Mouse (Mus musculus): ENCODE data around the gene Naga. TPM values are rescaled to one million over a fixed set of nuclear protein-coding genes. Genes with fewer than 3 reads are reported as not detected.
A peak's percentile ranks its signal among the peaks of the same experiment; 100 is the strongest.

The Naga gene
- polyA plus RNA-seq, 1 experiment from 2014 or later, result 48.7 TPM

- peak overlapping the region; percentile 52 to 54; a peak in 3 of 4 replicates for H3K4me3 ChIP-seq (ENCODE audit: control insufficient read depth in 1 of 2, insufficient read depth in 1 of 2, low read depth in 1 of 2, low read length in 2 of 2)
- H3K4me1 ChIP-seq (ENCODE audit: control insufficient read depth in 2 of 2, insufficient read depth in 2 of 2, low read length in 2 of 2), result peaks cover 22 to 31% of the 10 kb centered on the region in 2 experiments
- H3K4me2 ChIP-seq (ENCODE audit: low read length), result peak overlapping the region; percentile 92
- no peaks in the 10 kb centered on the region for H3K9me3 ChIP-seq (ENCODE audit: control insufficient read depth, low read length)
- WGBS, result 34% methylated on average over 15 of the region's 15 CpGs
- H3K27me3 ChIP-seq (ENCODE audit: control insufficient read depth, insufficient read depth, low read length), result no peaks in the 10 kb centered on the region
- ATAC-seq (ENCODE audit: insufficient number of reproducible peaks, insufficient read depth, low FRiP score, low read depth), result no peak
- peak overlapping the region; percentile 83 for H3K9ac ChIP-seq (ENCODE audit: low read length)
- H3K27ac ChIP-seq (replicated peaks in 1 of 2; ENCODE audit: control insufficient read depth in 1 of 2, insufficient read depth in 1 of 2, low read depth in 2 of 2, low read length in 2 of 2), result peak overlapping the region; percentile 55 to 78
- H3K36me3 ChIP-seq (ENCODE audit: control insufficient read depth, insufficient read depth, low read length), result peaks cover 1% of the 10 kb centered on the region
Measured at GRCm38 (mm10) chr15:82341675-82342542, 3.2 kb upstream of the Naga start.

DNA sequence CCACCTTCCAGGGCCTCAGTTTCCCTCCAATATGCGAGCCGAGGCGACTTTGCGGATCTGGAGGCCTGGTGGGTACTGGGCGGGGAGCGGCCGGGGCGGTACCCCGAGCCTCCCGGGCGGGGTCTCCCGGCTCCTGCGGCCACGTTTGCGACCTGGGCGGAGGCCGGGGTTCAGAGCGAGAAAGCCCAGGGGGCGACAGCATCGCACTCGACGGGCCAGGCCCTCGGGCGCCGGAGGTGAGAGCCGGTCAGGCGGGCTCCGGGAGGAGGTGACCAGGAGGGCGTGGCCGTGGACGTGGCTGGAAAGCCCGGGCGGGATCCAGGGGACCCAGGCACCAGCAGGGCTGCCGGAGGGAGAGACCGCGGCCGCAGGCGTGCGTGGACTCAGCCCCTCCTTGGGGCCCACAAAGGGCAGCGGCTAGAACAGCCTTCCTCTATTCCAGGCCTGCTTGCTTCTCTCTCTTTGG lies 2.3 kb upstream of the Naga start:
- Histone ChIP-seq H3K9ac (ENCODE audit: low read length) (peak overlapping the region; percentile 83), H3K4me3 (ENCODE audit: control insufficient read depth in 1 of 2, insufficient read depth in 1 of 2, low read depth in 1 of 2, low read length in 2 of 2) (peak overlapping the region; percentile 52 to 54), H3K4me1 (ENCODE audit: control insufficient read depth in 2 of 2, insufficient read depth in 2 of 2, low read length in 2 of 2) (peaks cover 20 to 28% of the 10 kb centered on the region in 2 experiments), H3K4me2 (ENCODE audit: low read length) (peak overlapping the region; percentile 92), H3K9me3 (ENCODE audit: control insufficient read depth, low read length) (no peaks in the 10 kb centered on the region), H3K36me3 (ENCODE audit: control insufficient read depth, insufficient read depth, low read length) (peaks cover 10% of the 10 kb centered on the region), H3K27me3 (ENCODE audit: control insufficient read depth, insufficient read depth, low read length) (no peaks in the 10 kb centered on the region), H3K27ac (replicated peaks in 1 of 2; ENCODE audit: control insufficient read depth in 1 of 2, insufficient read depth in 1 of 2, low read depth in 2 of 2, low read length in 2 of 2) (peak overlapping the region; percentile 55 to 78)
- ATAC-seq (ENCODE audit: insufficient number of reproducible peaks, insufficient read depth, low FRiP score, low read depth), result peak; percentile 3; the same call in 1 of the 2 replicates
- WGBS, result 2% methylated on average over 40 of the region's 40 CpGs

- Histone ChIP-seq H3K4me1 (ENCODE audit: control insufficient read depth in 2 of 2, insufficient read depth in 2 of 2, low read length in 2 of 2) (peaks cover 20 to 28% of the 10 kb centered on the region in 2 experiments), H3K36me3 (ENCODE audit: control insufficient read depth, insufficient read depth, low read length) (peaks cover 15% of the 10 kb centered on the region), H3K27ac (replicated peaks in 1 of 2; ENCODE audit: control insufficient read depth in 1 of 2, insufficient read depth in 1 of 2, low read depth in 2 of 2, low read length in 2 of 2) (peak overlapping the region; percentile 55 to 78; a peak in 3 of 4 replicates), H3K4me2 (ENCODE audit: low read length) (peak overlapping the region; percentile 92), H3K9me3 (ENCODE audit: control insufficient read depth, low read length) (no peaks in the 10 kb centered on the region), H3K27me3 (ENCODE audit: control insufficient read depth, insufficient read depth, low read length) (no peaks in the 10 kb centered on the region), H3K4me3 (ENCODE audit: control insufficient read depth in 1 of 2, insufficient read depth in 1 of 2, low read depth in 1 of 2, low read length in 2 of 2) (peak overlapping the region; percentile 52 to 54), H3K9ac (ENCODE audit: low read length) (peak overlapping the region; percentile 83)
- 36% methylated on average over 21 of the region's 21 CpGs for WGBS
- ATAC-seq (ENCODE audit: insufficient number of reproducible peaks, insufficient read depth, low FRiP score, low read depth), result no peak
Measured at GRCm38 (mm10) chr15:82340414-82341035, 1.8 kb upstream of the Naga start.

DNA sequence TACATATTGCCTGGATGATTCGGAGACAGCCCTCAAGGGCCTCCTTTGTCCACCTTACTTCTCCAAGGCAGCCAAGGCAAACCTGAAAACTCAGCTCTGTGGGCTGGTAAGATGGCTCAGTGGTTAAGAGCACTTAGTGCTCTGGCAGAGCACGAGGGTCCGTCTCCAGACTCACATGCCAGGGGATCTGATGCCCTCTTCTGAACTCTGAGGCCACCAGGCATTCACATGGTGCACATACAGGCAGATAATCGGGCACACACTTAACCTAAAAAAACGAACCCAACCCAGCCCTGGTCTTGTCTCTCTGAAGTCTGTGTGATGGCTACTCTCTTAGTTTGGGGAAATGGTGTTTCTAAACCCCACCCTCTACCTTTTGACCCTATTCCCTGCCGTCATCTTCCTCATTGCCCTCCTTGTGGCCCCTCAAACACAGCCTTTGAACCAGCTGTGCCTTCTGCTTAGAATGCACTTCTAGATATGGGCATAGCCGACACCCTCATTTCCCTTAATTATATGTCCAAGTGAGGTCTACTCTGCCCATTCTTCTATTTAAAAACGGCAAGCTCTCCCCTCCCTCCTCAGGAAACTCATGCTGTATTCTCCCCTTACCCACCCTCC lies 1.0 kb upstream of the Naga start:
- Histone ChIP-seq H3K27ac (replicated peaks in 1 of 2; ENCODE audit: control insufficient read depth in 1 of 2, insufficient read depth in 1 of 2, low read depth in 2 of 2, low read length in 2 of 2) (no peak overlapping the region; a peak in 1 of 4 replicates), H3K27me3 (ENCODE audit: control insufficient read depth, insufficient read depth, low read length) (no peaks in the 10 kb centered on the region), H3K4me2 (ENCODE audit: low read length) (no peak overlapping the region), H3K36me3 (ENCODE audit: control insufficient read depth, insufficient read depth, low read length) (peaks cover 23% of the 10 kb centered on the region), H3K9me3 (ENCODE audit: control insufficient read depth, low read length) (no peaks in the 10 kb centered on the region), H3K4me1 (ENCODE audit: control insufficient read depth in 2 of 2, insufficient read depth in 2 of 2, low read length in 2 of 2) (peaks cover 20 to 28% of the 10 kb centered on the region in 2 experiments), H3K4me3 (ENCODE audit: control insufficient read depth in 1 of 2, insufficient read depth in 1 of 2, low read depth in 1 of 2, low read length in 2 of 2) (no peak overlapping the region), H3K9ac (ENCODE audit: low read length) (0 out of 2 replicates have a peak overlapping the region, but pooled peaks have one; percentile 80)
- no peak for ATAC-seq (ENCODE audit: insufficient number of reproducible peaks, insufficient read depth, low FRiP score, low read depth)
- 75% methylated on average over 8 of the region's 8 CpGs for WGBS

- H3K4me2 ChIP-seq (ENCODE audit: low read length), result peak overlapping the region; percentile 78
- WGBS, result 60% methylated on average over 10 of the region's 10 CpGs
- H3K4me1 ChIP-seq (ENCODE audit: control insufficient read depth in 2 of 2, insufficient read depth in 2 of 2, low read length in 2 of 2), result peaks cover 20 to 28% of the 10 kb centered on the region in 2 experiments
- H3K4me3 ChIP-seq (ENCODE audit: control insufficient read depth in 1 of 2, insufficient read depth in 1 of 2, low read depth in 1 of 2, low read length in 2 of 2), result peak overlapping the region; percentile 67 to 73
- ATAC-seq (ENCODE audit: insufficient number of reproducible peaks, insufficient read depth, low FRiP score, low read depth), result no peak
- peak overlapping the region; percentile 80 for H3K9ac ChIP-seq (ENCODE audit: low read length)
- peaks cover 29% of the 10 kb centered on the region for H3K36me3 ChIP-seq (ENCODE audit: control insufficient read depth, insufficient read depth, low read length)
- H3K27me3 ChIP-seq (ENCODE audit: control insufficient read depth, insufficient read depth, low read length), result no peaks in the 10 kb centered on the region
- no peaks in the 10 kb centered on the region for H3K9me3 ChIP-seq (ENCODE audit: control insufficient read depth, low read length)
- H3K27ac ChIP-seq (replicated peaks in 1 of 2; ENCODE audit: control insufficient read depth in 1 of 2, insufficient read depth in 1 of 2, low read depth in 2 of 2, low read length in 2 of 2), result peak overlapping the region in 1 of 2 experiments; percentile 65; a peak in 1 of 4 replicates
Measured at GRCm38 (mm10) chr15:82339150-82339549, 425 bp upstream of the Naga start.

DNA sequence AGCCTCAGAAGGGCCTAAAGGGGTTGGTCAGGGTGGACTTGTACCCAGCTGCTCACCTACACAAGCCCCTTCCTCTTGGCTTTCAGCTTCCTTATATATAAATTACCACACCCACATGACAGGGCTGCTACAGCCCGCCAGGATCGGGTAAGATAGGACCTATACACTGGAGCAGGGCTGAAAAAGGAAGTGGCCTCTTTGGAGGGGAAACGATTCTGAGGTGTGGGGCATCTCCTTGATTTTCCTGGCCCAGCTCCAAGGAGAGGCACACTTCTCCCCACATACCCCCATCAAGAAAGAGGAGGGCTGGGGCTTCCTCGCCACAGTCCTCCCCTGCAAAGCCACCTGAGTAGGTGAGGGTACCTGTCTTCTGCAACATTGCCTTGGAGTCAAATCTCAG lies 850 bp downstream of the Naga start:
- peaks cover 31% of the 10 kb centered on the region for H3K36me3 ChIP-seq (ENCODE audit: control insufficient read depth, insufficient read depth, low read length)
- ATAC-seq (ENCODE audit: insufficient number of reproducible peaks, insufficient read depth, low FRiP score, low read depth), result 0 out of 2 replicates have a peak, but pooled peaks have one; percentile 4
- peak overlapping the region in 1 of 2 experiments; percentile 65; a peak in 2 of 4 replicates for H3K27ac ChIP-seq (replicated peaks in 1 of 2; ENCODE audit: control insufficient read depth in 1 of 2, insufficient read depth in 1 of 2, low read depth in 2 of 2, low read length in 2 of 2)
- 22% methylated on average over 4 of the region's 4 CpGs for WGBS
- H3K9me3 ChIP-seq (ENCODE audit: control insufficient read depth, low read length), result no peaks in the 10 kb centered on the region
- H3K4me1 ChIP-seq (ENCODE audit: control insufficient read depth in 2 of 2, insufficient read depth in 2 of 2, low read length in 2 of 2), result peaks cover 20 to 28% of the 10 kb centered on the region in 2 experiments
- peak overlapping the region; percentile 80 for H3K9ac ChIP-seq (ENCODE audit: low read length)
- H3K27me3 ChIP-seq (ENCODE audit: control insufficient read depth, insufficient read depth, low read length), result no peaks in the 10 kb centered on the region
- peak overlapping the region; percentile 78 for H3K4me2 ChIP-seq (ENCODE audit: low read length)
- H3K4me3 ChIP-seq (ENCODE audit: control insufficient read depth in 1 of 2, insufficient read depth in 1 of 2, low read depth in 1 of 2, low read length in 2 of 2), result peak overlapping the region; percentile 67 to 73

- no peak overlapping the region for H3K4me3 ChIP-seq (ENCODE audit: control insufficient read depth in 1 of 2, insufficient read depth in 1 of 2, low read depth in 1 of 2, low read length in 2 of 2)
- no peaks in the 10 kb centered on the region for H3K9me3 ChIP-seq (ENCODE audit: control insufficient read depth, low read length)
- no peak for ATAC-seq (ENCODE audit: insufficient number of reproducible peaks, insufficient read depth, low FRiP score, low read depth)
- H3K36me3 ChIP-seq (ENCODE audit: control insufficient read depth, insufficient read depth, low read length), result peaks cover 31% of the 10 kb centered on the region
- peaks cover 13 to 21% of the 10 kb centered on the region in 2 experiments for H3K4me1 ChIP-seq (ENCODE audit: control insufficient read depth in 2 of 2, insufficient read depth in 2 of 2, low read length in 2 of 2)
- no peak overlapping the region for H3K9ac ChIP-seq (ENCODE audit: low read length)
- no peak overlapping the region for H3K27ac ChIP-seq (replicated peaks in 1 of 2; ENCODE audit: control insufficient read depth in 1 of 2, insufficient read depth in 1 of 2, low read depth in 2 of 2, low read length in 2 of 2)
- WGBS, result 89% methylated on average over 12 of the region's 12 CpGs
- no peaks in the 10 kb centered on the region for H3K27me3 ChIP-seq (ENCODE audit: control insufficient read depth, insufficient read depth, low read length)
- H3K4me2 ChIP-seq (ENCODE audit: low read length), result no peak overlapping the region
Measured at GRCm38 (mm10) chr15:82336629-82337028, 2.1 kb downstream of the Naga start.
